Mouse (Mus musculus): ENCODE data around the gene Prepl.

DNA sequence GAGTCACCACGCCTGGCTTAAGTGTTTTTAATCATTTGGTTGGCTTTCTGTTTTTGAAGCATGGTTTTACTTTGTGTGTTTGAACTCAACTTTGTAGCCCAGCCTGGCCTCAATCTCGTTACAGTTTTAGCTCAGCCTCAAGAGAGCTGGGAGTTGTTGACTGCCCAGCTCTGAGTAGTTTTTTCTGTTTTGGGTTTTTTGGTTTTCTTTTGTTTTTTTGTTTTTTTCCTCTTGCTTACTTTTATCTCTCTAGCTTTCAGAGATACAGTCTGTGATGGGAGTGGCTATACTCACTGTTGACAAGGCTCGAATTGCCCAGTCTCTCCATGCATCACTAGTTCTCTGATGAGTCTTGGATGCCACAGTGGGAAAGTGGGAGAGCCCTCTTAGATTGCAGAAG is 69.7 kb downstream of the Prepl start:
- TF ChIP-seq CTCF (IDR thresholded peaks at IDR 0.05) (no peak), EP300 (IDR thresholded peaks at IDR 0.05) (no peak)

All from lung, postnatal 0 days (tissue).